Mouse (Mus musculus) lung, embryonic 15.5 days (tissue): ENCODE measurements around the gene Agpat1. TPM values are rescaled to one million over a fixed set of nuclear protein-coding genes. Genes with fewer than 3 reads are reported as not detected.
A peak's percentile ranks its signal among the peaks of the same experiment; 100 is the strongest.

Experiments used
- ATAC-seq: fragments of 200-750 bp; cut with Nextera tagmentation; 2 replicates; pipeline ENCODE4 v1.8.0; 2017; ENCODE audit warnings: moderate number of reproducible peaks, borderline replicate concordance; ENCODE audit not compliant: low FRiP score, low TSS enrichment; ENCODE audit errors: extremely low read depth
- H3K27ac ChIP-seq: fragments of 300-500 bp; sonication (generic); 2 replicates; pipeline ENCODE4 v1.5.1; 2015; ENCODE audit warnings: moderate library complexity, mild to moderate bottlenecking, inconsistent platforms
- H3K27me3 ChIP-seq: fragments of 300-500 bp; sonication (generic); 2 replicates; pipeline ENCODE4 v1.6.1; 2015; ENCODE audit warnings: inconsistent platforms
- H3K36me3 ChIP-seq: fragments of 300-500 bp; sonication (generic); 2 replicates; pipeline ENCODE4 v1.6.1; 2015; ENCODE audit warnings: inconsistent platforms
- H3K4me1 ChIP-seq: fragments of 300-500 bp; sonication (generic); 2 replicates; pipeline ENCODE4 v1.6.1; 2015; ENCODE audit warnings: inconsistent platforms
- H3K4me2 ChIP-seq: fragments of 300-500 bp; sonication (generic); 2 replicates; pipeline ENCODE4 v1.6.1; 2015; ENCODE audit warnings: inconsistent platforms, mild to moderate bottlenecking, moderate library complexity
- H3K4me3 ChIP-seq: fragments of 300-500 bp; sonication (generic); 2 replicates; pipeline ENCODE4 v1.5.1; 2015; ENCODE audit warnings: mild to moderate bottlenecking, inconsistent platforms
- H3K9ac ChIP-seq: fragments of 300-500 bp; sonication (generic); 2 replicates; pipeline ENCODE4 v1.6.1; 2015; ENCODE audit warnings: inconsistent platforms
- H3K9me3 ChIP-seq: fragments of 300-500 bp; sonication (generic); 2 replicates; pipeline ENCODE4 v1.6.1; 2016; ENCODE audit warnings: inconsistent platforms
- WGBS: fragments of 180-500 bp; shearing (Covaris S2); methylation state at CpG from one replicate; pipeline ENCODE4 v1.1.7; 2015; 5-methylcytosine and 5-hydroxymethylcytosine counted together
- polyA plus RNA-seq: library from polyadenylated mRNA; unstranded; fragments of >200 nt; fragmentation: Nextera tagmentation; extraction: Ambion mirVana; gene quantifications from 2 replicates; pipeline ENCODE4 v1.2.1, GENCODE M21; 2015

Gene Agpat1
- 51.8 and 51.9 TPM in 2 replicates for polyA plus RNA-seq

DNA sequence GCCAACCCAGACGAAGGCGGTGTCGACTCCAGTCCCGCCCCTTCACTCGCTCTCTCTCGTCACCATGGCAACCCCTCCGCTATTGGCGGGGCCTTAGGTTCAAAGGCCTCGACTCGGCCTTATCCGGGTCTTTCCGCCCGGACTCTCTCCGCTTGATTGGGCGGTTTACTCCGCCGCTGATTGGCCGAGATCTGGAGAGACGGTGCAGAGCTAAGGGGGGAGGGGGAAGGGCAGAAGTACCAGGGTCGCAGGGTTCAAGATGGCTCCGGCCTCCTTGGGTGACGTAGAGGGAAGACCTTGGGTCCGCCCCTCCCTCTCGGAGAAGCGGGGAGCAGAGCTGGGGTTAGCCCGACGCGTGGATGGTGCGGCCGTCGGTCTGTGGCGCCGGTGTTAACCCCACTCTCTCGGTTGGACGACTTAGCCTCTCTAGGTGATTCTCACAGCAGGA lies at the start of gene Agpat1:
Gene Agpat1, plus strand, starts transcription at position 202 of the 448 bp plus-strand sequence.
- peaks cover 42% of the 10 kb centered on the region for H3K4me1 ChIP-seq
- H3K36me3 ChIP-seq: peaks cover 16% of the 10 kb centered on the region
- H3K27me3 ChIP-seq: no peaks in the 10 kb centered on the region
- WGBS: under 1% methylated on average over 28 of the region's 35 CpGs
- ATAC-seq: peak; percentile 92
- peak within 1 kb of the TSS; percentile 90 for H3K27ac ChIP-seq
- no peaks in the 10 kb centered on the region for H3K9me3 ChIP-seq
- H3K4me2 ChIP-seq: peak within 1 kb of the TSS; percentile 95
- peak within 1 kb of the TSS; percentile 92 for H3K9ac ChIP-seq
- peak within 1 kb of the TSS; percentile 95 for H3K4me3 ChIP-seq

GRCm38 (mm10) chr17:34555483-34555882 lies 48.6 kb upstream of the Agpat1 start:
- Histone ChIP-seq H3K36me3 (no peaks in the 10 kb centered on the region), H3K27ac (no peak overlapping the region), H3K4me1 (peaks cover 2% of the 10 kb centered on the region; the same call in 1 of the 2 replicates), H3K27me3 (no peaks in the 10 kb centered on the region), H3K9me3 (no peaks in the 10 kb centered on the region), H3K4me3 (no peak overlapping the region), H3K9ac (no peak overlapping the region), H3K4me2 (no peak overlapping the region)
- ATAC-seq: no peak
- 13% methylated on average over 5 of the region's 5 CpGs for WGBS

DNA sequence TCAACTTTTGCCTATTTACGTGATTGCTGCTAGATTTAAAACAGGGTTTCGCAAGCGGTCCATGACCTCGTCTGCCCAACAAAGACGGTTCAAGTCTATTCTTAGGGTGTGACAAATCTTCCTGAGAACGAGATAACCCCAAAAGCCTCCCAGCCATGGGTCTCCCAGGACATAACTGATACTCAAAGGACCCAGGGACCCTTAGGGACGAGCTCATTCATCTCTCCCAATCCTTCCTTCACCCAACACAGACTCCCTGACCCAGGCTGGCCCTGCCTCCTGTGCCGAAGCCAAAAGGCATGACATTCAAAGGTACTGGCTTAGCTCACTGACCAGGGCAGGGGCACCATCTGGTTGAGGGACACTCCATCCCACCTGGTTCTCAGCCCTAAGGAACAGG lies 47.7 kb upstream of the Agpat1 start:
- Histone ChIP-seq H3K4me2 (no peak overlapping the region), H3K9me3 (no peaks in the 10 kb centered on the region), H3K4me1 (peaks cover 2% of the 10 kb centered on the region; the same call in 1 of the 2 replicates), H3K9ac (no peak overlapping the region), H3K36me3 (no peaks in the 10 kb centered on the region), H3K4me3 (no peak overlapping the region), H3K27me3 (no peaks in the 10 kb centered on the region), H3K27ac (no peak overlapping the region)
- ATAC-seq: no peak
- WGBS: 79% methylated on average over 8 of the region's 8 CpGs

DNA sequence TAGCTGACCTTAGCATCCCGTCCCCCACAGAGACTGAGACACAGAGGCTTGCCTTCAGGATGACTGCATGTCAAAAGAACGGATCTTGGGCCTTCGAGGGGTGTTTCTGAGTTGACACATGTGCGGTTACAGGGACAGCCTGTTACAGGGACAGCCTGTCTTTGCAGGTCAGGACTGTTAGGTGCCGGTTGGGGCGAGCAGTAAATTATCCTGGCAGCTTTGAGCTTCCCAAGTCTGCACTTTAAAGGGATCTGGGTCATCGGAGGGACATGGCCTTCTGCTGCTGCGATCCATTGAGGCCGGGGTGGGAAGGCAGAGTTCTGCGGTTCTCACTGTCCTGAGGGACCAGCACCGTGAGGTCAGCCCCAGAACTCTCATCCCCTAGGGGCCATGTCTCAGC lies 46.7 kb upstream of the Agpat1 start:
- no peak overlapping the region for H3K9ac ChIP-seq
- H3K4me2 ChIP-seq: no peak overlapping the region
- H3K36me3 ChIP-seq: no peaks in the 10 kb centered on the region
- WGBS: 67% methylated on average over 11 of the region's 11 CpGs
- ATAC-seq: no peak
- H3K27me3 ChIP-seq: no peaks in the 10 kb centered on the region
- H3K4me3 ChIP-seq: no peak overlapping the region
- H3K27ac ChIP-seq: no peak overlapping the region
- peaks cover 2% of the 10 kb centered on the region; the same call in 1 of the 2 replicates for H3K4me1 ChIP-seq
- H3K9me3 ChIP-seq: no peaks in the 10 kb centered on the region

DNA sequence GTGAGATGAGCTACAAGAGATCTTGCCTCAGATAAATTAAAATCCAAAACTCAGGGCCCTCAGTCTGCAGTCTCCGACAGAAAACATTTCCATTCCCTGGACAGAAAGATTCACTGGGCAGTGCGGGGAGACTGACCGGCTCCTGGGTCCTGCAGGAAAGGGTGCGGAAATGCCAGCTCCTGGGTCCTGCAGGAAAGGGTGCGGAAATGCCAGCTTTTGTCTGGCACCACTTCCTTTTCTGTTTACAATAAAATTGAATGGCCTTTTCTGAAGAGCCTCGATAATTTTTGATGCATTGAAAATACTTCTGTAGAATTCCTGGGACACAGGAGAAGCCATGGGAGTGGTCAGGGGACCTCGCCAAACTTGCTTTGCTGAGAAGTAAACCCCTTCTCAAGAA lies 44.9 kb upstream of the Agpat1 start:
- 63% methylated on average over 7 of the region's 7 CpGs for WGBS

GRCm38 (mm10) chr17:34559895-34560294 lies 44.2 kb upstream of the Agpat1 start:
- no peak overlapping the region for H3K27ac ChIP-seq
- no peaks in the 10 kb centered on the region for H3K9me3 ChIP-seq
- peaks cover 13% of the 10 kb centered on the region for H3K4me1 ChIP-seq
- H3K4me2 ChIP-seq: no peak overlapping the region
- 20% methylated on average over 15 of the region's 15 CpGs for WGBS
- H3K27me3 ChIP-seq: no peaks in the 10 kb centered on the region
- H3K9ac ChIP-seq: no peak overlapping the region
- H3K36me3 ChIP-seq: no peaks in the 10 kb centered on the region
- no peak overlapping the region for H3K4me3 ChIP-seq
- no peak for ATAC-seq

More for the DNA sequence above, 44.9 kb upstream of the Agpat1 start:
- H3K4me1 ChIP-seq: peaks cover 5% of the 10 kb centered on the region
- H3K27ac ChIP-seq: no peak overlapping the region
- no peaks in the 10 kb centered on the region for H3K9me3 ChIP-seq
- ATAC-seq: no peak
- no peaks in the 10 kb centered on the region for H3K36me3 ChIP-seq
- no peak overlapping the region for H3K4me2 ChIP-seq
- no peaks in the 10 kb centered on the region for H3K27me3 ChIP-seq
- H3K4me3 ChIP-seq: no peak overlapping the region
- no peak overlapping the region for H3K9ac ChIP-seq

DNA sequence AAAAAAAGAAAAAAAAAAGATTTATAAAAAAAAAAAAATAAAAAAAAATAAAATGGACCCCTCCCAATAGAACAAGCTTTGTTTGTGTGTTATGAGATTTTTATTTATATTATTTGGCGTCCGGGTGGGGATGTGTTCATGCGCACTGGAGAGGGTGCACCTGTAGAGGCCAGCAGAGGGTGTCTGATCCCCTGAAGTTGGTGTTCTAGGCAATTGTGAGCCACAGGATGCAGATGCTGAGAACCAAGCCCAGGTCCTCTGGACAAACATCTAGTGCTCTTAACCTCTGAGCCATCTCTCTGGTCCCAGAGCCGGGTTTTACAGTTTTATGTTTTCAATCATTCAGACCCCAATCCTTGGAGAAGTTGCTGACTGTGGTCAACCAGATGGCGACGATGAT lies 43.6 kb upstream of the Agpat1 start:
- Histone ChIP-seq H3K4me1 (peaks cover 16% of the 10 kb centered on the region), H3K4me3 (no peak overlapping the region), H3K36me3 (no peaks in the 10 kb centered on the region), H3K27ac (no peak overlapping the region), H3K27me3 (no peaks in the 10 kb centered on the region), H3K9ac (no peak overlapping the region), H3K9me3 (no peaks in the 10 kb centered on the region), H3K4me2 (no peak overlapping the region; the same call in 1 of the 2 replicates)
- no peak for ATAC-seq
- WGBS: 86% methylated on average over 6 of the region's 6 CpGs

- Histone ChIP-seq H3K4me3 (no peak overlapping the region), H3K4me2 (peak overlapping the region; percentile 31; the same call in 1 of the 2 replicates), H3K9me3 (no peaks in the 10 kb centered on the region), H3K27ac (peak overlapping the region; percentile 64), H3K4me1 (peaks cover 16% of the 10 kb centered on the region), H3K27me3 (no peaks in the 10 kb centered on the region), H3K9ac (no peak overlapping the region), H3K36me3 (no peaks in the 10 kb centered on the region)
- no peak for ATAC-seq
- WGBS: 61% methylated on average over 8 of the region's 8 CpGs
Measured at GRCm38 (mm10) chr17:34561200-34561599, 42.9 kb upstream of the Agpat1 start.

DNA sequence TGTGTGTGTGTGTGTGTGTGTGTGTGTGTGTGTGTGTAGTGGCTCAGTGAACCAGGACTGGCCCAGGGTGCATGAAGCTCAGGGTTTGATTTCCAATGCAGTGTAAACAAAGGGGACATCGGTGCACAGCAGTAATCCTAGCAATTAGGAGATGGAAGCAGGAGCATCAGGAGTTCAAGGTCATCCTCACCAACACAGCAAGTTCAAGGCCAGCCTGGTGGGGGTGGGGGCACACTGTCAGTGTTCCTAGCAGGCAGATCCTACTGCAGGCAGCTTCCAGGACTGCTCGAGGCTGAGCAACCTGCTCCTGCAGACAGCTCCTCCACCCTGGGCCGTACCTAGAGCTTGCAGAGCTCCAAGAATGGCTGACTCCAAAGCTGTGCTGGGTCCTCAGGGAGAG lies 41.5 kb upstream of the Agpat1 start:
- Histone ChIP-seq H3K4me3 (no peak overlapping the region), H3K9ac (no peak overlapping the region), H3K4me1 (peaks cover 16% of the 10 kb centered on the region), H3K27ac (no peak overlapping the region), H3K27me3 (no peaks in the 10 kb centered on the region), H3K36me3 (no peaks in the 10 kb centered on the region), H3K4me2 (no peak overlapping the region), H3K9me3 (no peaks in the 10 kb centered on the region)
- no peak for ATAC-seq
- WGBS: 58% methylated on average over 3 of the region's 3 CpGs

- Histone ChIP-seq H3K27ac (no peak overlapping the region), H3K9me3 (no peaks in the 10 kb centered on the region), H3K9ac (no peak overlapping the region), H3K27me3 (no peaks in the 10 kb centered on the region), H3K4me2 (no peak overlapping the region), H3K4me3 (no peak overlapping the region), H3K4me1 (peaks cover 16% of the 10 kb centered on the region), H3K36me3 (no peaks in the 10 kb centered on the region)
- ATAC-seq: no peak
- 67% methylated on average over 11 of the region's 11 CpGs for WGBS
Measured at GRCm38 (mm10) chr17:34563354-34563753, 40.7 kb upstream of the Agpat1 start.

DNA sequence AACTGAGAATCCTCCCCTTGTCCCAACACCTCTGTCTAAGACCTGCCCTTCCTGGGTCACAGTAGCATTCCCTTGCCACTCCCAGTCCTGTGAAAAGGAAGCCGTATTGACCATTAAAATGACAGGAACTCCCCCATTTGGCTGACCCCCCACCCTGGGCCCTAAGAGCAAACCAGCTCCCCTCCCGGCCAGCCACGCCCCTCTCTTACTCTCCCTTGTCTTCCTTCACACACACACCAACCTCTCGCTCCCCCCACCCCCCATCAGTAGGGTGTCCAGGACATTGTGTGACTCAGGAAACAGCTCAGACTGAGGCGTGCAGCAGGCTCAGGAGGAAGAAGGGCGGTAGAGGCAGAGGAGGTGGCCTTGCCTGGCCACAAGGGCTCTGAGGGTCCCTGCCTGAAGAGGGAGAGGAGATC lies 40.0 kb upstream of the Agpat1 start, which contains the start of gene Notch4:
Gene Notch4, plus strand, starts transcription at position 266 of the 419 bp plus-strand sequence.
- H3K27ac ChIP-seq: peak within 1 kb of the TSS; percentile 87
- no peaks in the 10 kb centered on the region for H3K27me3 ChIP-seq
- H3K4me1 ChIP-seq: peaks cover 16% of the 10 kb centered on the region
- H3K4me3 ChIP-seq: peak within 1 kb of the TSS; percentile 30
- no peaks in the 10 kb centered on the region for H3K9me3 ChIP-seq
- WGBS: 6% methylated on average over 6 of the region's 6 CpGs
- no peaks in the 10 kb centered on the region for H3K36me3 ChIP-seq
- peak within 1 kb of the TSS; percentile 49 for H3K4me2 ChIP-seq
- H3K9ac ChIP-seq: no peak within 1 kb of the TSS
- ATAC-seq: peak; percentile 60; the same call in 1 of the 2 replicates

DNA sequence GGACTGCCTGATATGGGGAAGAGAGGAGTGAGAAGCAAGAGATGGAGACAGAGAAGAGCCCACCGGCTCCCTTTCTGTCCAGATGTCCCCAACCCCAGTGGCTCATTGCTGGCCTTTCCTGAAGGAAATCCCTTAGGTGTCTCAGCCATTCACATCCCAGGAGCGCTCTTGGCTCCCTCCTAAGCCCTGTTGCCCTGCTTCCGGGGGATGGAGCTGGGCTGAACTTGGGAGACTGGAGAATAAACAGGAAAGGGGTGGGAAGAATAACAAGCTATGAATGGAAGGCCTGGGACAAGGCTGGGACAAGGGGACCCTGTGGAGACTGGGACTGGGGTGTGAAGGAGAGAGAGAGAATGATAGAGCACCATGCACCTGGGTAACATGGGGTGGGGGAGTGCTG lies 39.3 kb upstream of the Agpat1 start:
- peak; percentile 49; the same call in 1 of the 2 replicates for ATAC-seq
- no peaks in the 10 kb centered on the region for H3K9me3 ChIP-seq
- no peak overlapping the region for H3K9ac ChIP-seq
- no peaks in the 10 kb centered on the region for H3K36me3 ChIP-seq
- H3K4me2 ChIP-seq: peak overlapping the region; percentile 49
- 29% methylated on average over 3 of the region's 3 CpGs for WGBS
- peaks cover 14% of the 10 kb centered on the region for H3K4me1 ChIP-seq
- H3K27ac ChIP-seq: peak overlapping the region; percentile 87
- H3K27me3 ChIP-seq: no peaks in the 10 kb centered on the region
- H3K4me3 ChIP-seq: peak overlapping the region; percentile 30
